In the genomic region with DNA sequence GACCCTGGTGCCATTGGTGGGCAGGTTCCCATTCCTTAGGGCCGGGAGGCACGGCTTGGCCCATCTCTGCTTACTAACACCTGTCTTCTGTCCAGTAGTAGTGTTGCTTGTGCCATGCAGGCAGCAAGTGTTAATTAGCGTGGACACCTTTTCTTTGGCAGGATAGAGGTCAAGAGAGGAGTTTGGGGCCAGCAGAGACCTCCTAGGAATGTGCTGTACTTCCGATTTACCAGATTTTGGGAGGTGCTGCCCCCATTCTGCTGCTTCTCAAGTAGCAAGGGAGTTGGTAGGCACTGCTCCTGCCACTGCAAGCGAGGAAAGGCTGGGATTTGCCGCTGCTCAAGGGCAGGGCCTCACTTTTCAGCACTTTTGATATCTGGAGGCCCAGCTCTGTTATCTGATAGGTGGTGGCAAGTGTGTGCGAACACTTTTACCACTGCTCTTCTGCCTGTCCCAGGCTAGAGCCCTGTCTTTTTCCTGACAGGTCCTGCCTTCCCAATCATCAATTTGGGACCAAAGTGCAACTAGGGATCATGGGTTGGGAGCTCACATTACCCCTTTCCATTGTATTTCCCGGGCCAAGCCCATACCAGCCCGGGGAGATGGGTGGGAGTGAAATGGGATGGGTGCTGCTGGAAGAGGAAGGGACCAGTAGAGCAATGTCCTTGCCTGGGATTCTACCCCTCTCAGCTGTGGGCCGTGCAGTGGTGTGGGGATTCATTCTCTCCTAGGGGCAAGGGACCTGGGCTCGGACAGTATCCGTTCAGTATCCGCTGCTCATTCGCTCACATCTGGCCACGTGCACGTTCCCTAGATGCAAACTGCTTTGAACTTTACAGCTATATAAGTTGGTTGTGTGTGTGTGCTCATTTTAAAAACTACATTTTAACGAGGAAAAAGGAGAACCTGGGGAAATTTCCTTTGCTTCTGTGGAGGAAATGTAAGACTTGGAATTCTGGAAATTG, we compare ENCODE assay signal across 8 mouse cellular contexts. TPM values are rescaled to one million over a fixed set of nuclear protein-coding genes. Genes with fewer than 3 reads are reported as not detected.
DNase-seq lines count a peak whose midpoint lies in the region; ATAC-seq and TF ChIP-seq lines count a peak whose summit lies in the region.

No protein-coding gene starts in this region.

- H3K4me1 ChIP-seq in spleen, adult 2 months (ENCODE audit: control insufficient read depth, insufficient read depth, insufficient read length): peaks cover 7% of the 10 kb centered on the region; the same call in 1 of the 2 replicates
- peaks cover 17% of the 10 kb centered on the region for H3K4me1 ChIP-seq in liver, adult 2 months (ENCODE audit: control insufficient read depth, insufficient read depth, low read length)
- H3K4me1 ChIP-seq in stomach, embryonic 16.5 days (ENCODE audit: control insufficient read depth, insufficient read depth, low read length): peaks cover 25% of the 10 kb centered on the region

- 0 out of 2 replicates have a peak overlapping the region, but pooled peaks have one; percentile 16 for H3K27ac ChIP-seq in spleen, adult 2 months (ENCODE audit: insufficient read depth, low read length)
- peak overlapping the region; percentile 43 for H3K27ac ChIP-seq in liver, adult 2 months (replicated peaks; ENCODE audit: insufficient read depth, low read depth, low read length)
- H3K27ac ChIP-seq in stomach, embryonic 16.5 days (ENCODE audit: low read length): peak overlapping the region; percentile 86

- peaks cover 27% of the 10 kb centered on the region for H3K36me3 ChIP-seq in spleen, adult 2 months (ENCODE audit: control insufficient read depth, insufficient read depth, low read length)
- H3K36me3 ChIP-seq in liver, adult 2 months (ENCODE audit: control insufficient read depth, insufficient read depth, low read length): peaks cover 4% of the 10 kb centered on the region; the same call in 1 of the 2 replicates
- peaks cover 29% of the 10 kb centered on the region for H3K36me3 ChIP-seq in stomach, embryonic 16.5 days (ENCODE audit: control insufficient read depth, insufficient read depth, low read length)

- ATAC-seq in stomach, embryonic 16.5 days (ENCODE audit: insufficient read depth, low FRiP score): no peak

- peak overlapping the region; percentile 62; the same call in 1 of the 2 replicates for H3K9ac ChIP-seq in liver, adult 2 months (ENCODE audit: low read depth, low read length)
- peak overlapping the region; percentile 73 for H3K9ac ChIP-seq in stomach, embryonic 16.5 days (ENCODE audit: low read length)

- 62% methylated on average over 17 of the region's 17 CpGs for WGBS in spleen, adult 2 months
- 44% methylated on average over 17 of the region's 17 CpGs for WGBS in liver, adult 2 months
- 42% methylated on average over 17 of the region's 17 CpGs for WGBS in stomach, embryonic 16.5 days

- peak overlapping the region; percentile 80 for H3K4me2 ChIP-seq in stomach, embryonic 16.5 days (ENCODE audit: low read depth, low read length)

- peaks cover 4% of the 10 kb centered on the region; the same call in 1 of the 2 replicates for H3K79me2 ChIP-seq in liver, adult 2 months (ENCODE audit: control insufficient read depth, insufficient read depth, low read length)

- H3K27me3 ChIP-seq in spleen, adult 2 months (ENCODE audit: control insufficient read depth, insufficient read depth, low read length): no peaks in the 10 kb centered on the region
- no peaks in the 10 kb centered on the region for H3K27me3 ChIP-seq in liver, adult 2 months (ENCODE audit: control insufficient read depth, insufficient read depth, low read length)
- no peaks in the 10 kb centered on the region for H3K27me3 ChIP-seq in stomach, embryonic 16.5 days (ENCODE audit: control insufficient read depth, insufficient read depth, low read length)

- DNase-seq in cerebellum, adult 11-12 months: peak; percentile 33
- no peak for DNase-seq in cerebellum, postnatal 14 days
- DNase-seq in spleen, adult 2 months (ENCODE audit: low read depth in 1 of 2, low spot score in 2 of 2): no peak
- DNase-seq in spleen, postnatal 14 days (ENCODE audit: low spot score in 2 of 2): no peak
- no peak for DNase-seq in liver, adult 2 months (ENCODE audit: extremely low read depth, low read depth, low spot score)
- no peak for DNase-seq in thymus, postnatal 25 days
- no peak for DNase-seq in B cell, adult 2 months

- TF ChIP-seq POLR2A in spleen, adult 2 months (IDR thresholded peaks at IDR 0.05; ENCODE audit: low read depth, low read length): no peak
- no peak for TF ChIP-seq POLR2A in liver, adult 2 months (IDR thresholded peaks at IDR 0.05; ENCODE audit: extremely low read depth, insufficient read depth, low read length)

- H3K9me3 ChIP-seq in stomach, embryonic 16.5 days (replicated peaks; ENCODE audit: control insufficient read depth, low read length): no peaks in the 10 kb centered on the region

- no peak for TF ChIP-seq CTCF in spleen, adult 2 months (IDR thresholded peaks at IDR 0.05; ENCODE audit: extremely low read depth, insufficient read depth, insufficient read length, insufficient replicate concordance)
- no peak for TF ChIP-seq CTCF in liver, adult 2 months (IDR thresholded peaks at IDR 0.05; ENCODE audit: low read depth, low read length)

- H3K4me3 ChIP-seq in spleen, adult 2 months (ENCODE audit: extremely low read depth, insufficient read depth, insufficient read length): no peak overlapping the region
- peak overlapping the region; percentile 71; the same call in 1 of the 2 replicates for H3K4me3 ChIP-seq in liver, adult 2 months (ENCODE audit: insufficient read depth, low read depth, low read length)
- H3K4me3 ChIP-seq in stomach, embryonic 16.5 days (replicated peaks; ENCODE audit: low read length): peak overlapping the region; percentile 91

RNA-seq across cellular contexts. Expression of a gene that starts 1.2 kb away (rescaled TPM):
- polyA plus RNA-seq in spleen, adult 2 months (2012; rRNA removed): 11.6 and 13.5 TPM in 2 replicates
- 14.0 and 54.7 TPM in 2 replicates for total RNA-seq in liver, adult 2 months (2014; rRNA removed)
- polyA plus RNA-seq in liver, adult 2 months (2012; rRNA removed): 16.5 and 21.4 TPM in 2 replicates
- 49.3 and 56.1 TPM in 2 replicates for polyA plus RNA-seq in stomach, embryonic 16.5 days (2015; fragmentation: Nextera tagmentation; extraction: Ambion mirVana)

RNA-seq across cellular contexts. Expression of a gene that starts 5.1 kb away (rescaled TPM):
- polyA plus RNA-seq in spleen, adult 2 months (2012; rRNA removed): 2.2 and 2.8 TPM in 2 replicates
- total RNA-seq in liver, adult 2 months (2014; rRNA removed): 0.37 and 0.47 TPM in 2 replicates
- 1.2 and 2.8 TPM in 2 replicates for polyA plus RNA-seq in liver, adult 2 months (2012; rRNA removed)
- 3.9 and 4.5 TPM in 2 replicates for polyA plus RNA-seq in stomach, embryonic 16.5 days (2015; fragmentation: Nextera tagmentation; extraction: Ambion mirVana)

RNA-seq across cellular contexts. Expression of a gene that starts 32.4 kb away (rescaled TPM):
- polyA plus RNA-seq in spleen, adult 2 months (2012; rRNA removed): 1.5 and 1.6 TPM in 2 replicates
- total RNA-seq in liver, adult 2 months (2014; rRNA removed): 143 and 177 TPM in 2 replicates
- 203 and 264 TPM in 2 replicates for polyA plus RNA-seq in liver, adult 2 months (2012; rRNA removed)
- polyA plus RNA-seq in stomach, embryonic 16.5 days (2015; fragmentation: Nextera tagmentation; extraction: Ambion mirVana): 7.8 and 8.7 TPM in 2 replicates

RNA-seq across cellular contexts. Expression of a gene that starts 35.3 kb away (rescaled TPM):
- polyA plus RNA-seq in spleen, adult 2 months (2012; rRNA removed): 213 and 224 TPM in 2 replicates
- total RNA-seq in liver, adult 2 months (2014; rRNA removed): 19.6 and 29.6 TPM in 2 replicates
- polyA plus RNA-seq in liver, adult 2 months (2012; rRNA removed): 79.8 and 97.5 TPM in 2 replicates
- polyA plus RNA-seq in stomach, embryonic 16.5 days (2015; fragmentation: Nextera tagmentation; extraction: Ambion mirVana): 31.2 and 32.8 TPM in 2 replicates

RNA-seq across cellular contexts. Expression of a gene that starts 45.6 kb away (rescaled TPM):
- polyA plus RNA-seq in spleen, adult 2 months (2012; rRNA removed): 118 and 161 TPM in 2 replicates
- total RNA-seq in liver, adult 2 months (2014; rRNA removed): 40.1 and 47.7 TPM in 2 replicates
- polyA plus RNA-seq in liver, adult 2 months (2012; rRNA removed): 45.7 and 46.3 TPM in 2 replicates
- polyA plus RNA-seq in stomach, embryonic 16.5 days (2015; fragmentation: Nextera tagmentation; extraction: Ambion mirVana): 50.5 and 50.6 TPM in 2 replicates

Comparison
In these comparisons a context has a peak if more than half of its experiments do, and no peak if none do; other contexts are left out.
1. H3K27ac ChIP-seq: peak in every context shown above with its lines; median percentile 86 in stomach, embryonic 16.5 days; 43 in liver, adult 2 months; 16 in spleen, adult 2 months.
2. RNA of a gene that starts 32.4 kb away (polyA plus RNA-seq): 203 to 264 TPM in liver, adult 2 months; 7.8 to 8.7 TPM in stomach, embryonic 16.5 days and 1.5 to 1.6 TPM in spleen, adult 2 months; every median in the first group is over 10 times any median in the second.